Mouse (Mus musculus) cortical plate, adult 2 months (tissue): ENCODE data around the gene Sclt1.

Experiments used
- CTCF ChIP-seq: fragments of 200-500 bp; IDR thresholded peaks from 2 replicates; pipeline ENCODE4 v1.5.1; 2011; ENCODE audit warnings: mild to moderate bottlenecking, control low read depth, low read length; ENCODE audit not compliant: insufficient read depth; ENCODE audit errors: extremely low read depth
- POLR2A ChIP-seq: fragments of 200-500 bp; IDR thresholded peaks from 2 replicates; pipeline ENCODE4 v1.6.1; 2011; ENCODE audit warnings: mild to moderate bottlenecking, low read length, control low read depth; ENCODE audit not compliant: insufficient read depth; ENCODE audit errors: extremely low read depth

DNA sequence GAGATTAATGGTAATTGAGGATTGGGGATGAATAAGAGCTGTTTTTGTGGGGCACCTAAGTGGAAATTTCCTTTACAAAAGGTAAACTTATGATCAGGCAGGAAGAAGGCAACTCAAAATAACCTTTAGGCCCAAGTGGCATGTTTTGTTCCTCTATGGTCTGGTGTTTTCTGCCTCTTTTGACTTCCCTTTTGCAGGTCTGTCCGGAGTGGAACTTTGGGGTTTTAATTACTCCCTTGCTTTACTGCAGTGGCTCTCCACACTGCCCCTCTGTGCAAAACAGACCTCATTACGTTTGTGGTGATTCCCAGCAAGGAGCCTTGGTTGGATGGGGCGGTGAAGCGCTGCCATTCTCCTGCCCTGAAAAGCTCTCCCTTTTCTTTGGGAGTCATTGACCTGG is 162.4 kb downstream of the Sclt1 start:
- no peak for TF ChIP-seq CTCF
- TF ChIP-seq POLR2A: no peak
